Mouse (Mus musculus) kidney, adult 8-10 months (tissue): ENCODE results near the gene Gpr176.

ENCODE experiments used
- DNase-seq, 2 experiments: peaks; one replicate each; pipeline ENCODE4 v3.0.0; 2022

Gpr176 gene

GRCm38 (mm10) chr2:118372901-118373571, at the start of gene Gpr176:
Gene Gpr176, minus strand, starts transcription at chr2:118373419.
- DNase-seq, result peak in 1 of 2 experiments; percentile 3

- peak; percentile 8 to 19 for DNase-seq
Observed at GRCm38 (mm10) chr2:118422385-118422784, 49.2 kb upstream of the Gpr176 start.

GRCm38 (mm10) chr2:118421951-118422350, 48.7 kb upstream of the Gpr176 start:
- DNase-seq, result no peak

- no peak for DNase-seq
Observed at GRCm38 (mm10) chr2:118418076-118418475, 44.9 kb upstream of the Gpr176 start.

DNA sequence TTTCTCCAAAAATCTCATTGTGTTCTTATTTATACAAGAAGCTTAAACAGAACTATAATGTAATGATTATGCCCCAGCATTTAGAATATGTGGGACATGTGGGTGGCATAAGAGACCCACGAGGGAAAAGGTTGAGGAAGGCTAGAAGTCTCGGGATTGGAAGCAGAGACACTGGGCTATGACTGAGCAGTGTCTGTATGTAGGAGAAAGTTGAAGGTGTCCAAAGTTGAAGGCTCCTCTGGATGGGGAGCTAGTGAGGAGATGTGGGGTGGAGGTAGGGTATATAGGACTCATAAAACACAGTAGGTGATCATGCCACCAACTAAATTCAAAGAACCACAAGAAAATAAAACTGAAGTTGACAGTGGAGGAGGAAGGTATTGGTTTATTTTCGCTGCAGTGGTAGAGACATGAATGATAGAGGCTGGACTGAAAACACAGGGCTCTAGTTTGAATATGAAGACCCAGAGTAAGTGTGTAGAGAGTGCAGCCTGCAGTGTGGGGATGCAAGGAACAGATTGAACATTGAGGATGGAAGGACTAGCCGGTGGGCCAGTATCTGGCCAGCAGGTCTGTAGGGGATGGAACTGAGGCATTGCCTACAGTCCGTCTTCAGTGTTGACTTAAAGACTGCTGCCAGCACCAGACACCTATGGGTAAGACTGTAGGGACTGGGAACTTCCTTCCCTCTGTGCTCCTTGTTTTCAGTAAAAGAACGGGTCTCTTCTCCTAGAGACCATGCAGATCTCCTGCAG, 42.6 kb upstream of the Gpr176 start:
- DNase-seq, result no peak

DNA sequence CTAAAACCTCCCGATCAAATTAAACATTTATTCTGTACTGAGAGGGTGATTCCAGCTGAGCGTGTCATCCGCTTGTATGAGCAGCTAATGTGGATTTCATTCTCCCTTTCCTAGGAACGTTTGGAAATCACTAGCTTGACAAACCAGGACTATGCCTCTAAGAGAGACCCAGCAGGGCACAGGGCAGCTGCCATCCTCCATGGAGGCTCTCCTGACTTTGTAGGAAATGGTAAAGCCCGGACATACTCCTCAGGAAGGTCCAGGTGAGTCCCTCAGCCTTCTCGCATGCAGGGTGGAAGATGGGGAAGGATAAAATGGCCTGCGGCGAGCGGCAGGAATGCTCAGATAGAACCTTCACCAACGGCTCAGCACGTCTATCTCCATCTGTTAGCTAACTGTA, 39.6 kb upstream of the Gpr176 start:
- no peak for DNase-seq

- DNase-seq, result no peak
Observed at GRCm38 (mm10) chr2:118408336-118408895, 35.2 kb upstream of the Gpr176 start.

- DNase-seq, result no peak
Observed at GRCm38 (mm10) chr2:118406811-118407210, 33.6 kb upstream of the Gpr176 start.

- no peak for DNase-seq
Observed at GRCm38 (mm10) chr2:118405568-118405967, 32.3 kb upstream of the Gpr176 start.

DNA sequence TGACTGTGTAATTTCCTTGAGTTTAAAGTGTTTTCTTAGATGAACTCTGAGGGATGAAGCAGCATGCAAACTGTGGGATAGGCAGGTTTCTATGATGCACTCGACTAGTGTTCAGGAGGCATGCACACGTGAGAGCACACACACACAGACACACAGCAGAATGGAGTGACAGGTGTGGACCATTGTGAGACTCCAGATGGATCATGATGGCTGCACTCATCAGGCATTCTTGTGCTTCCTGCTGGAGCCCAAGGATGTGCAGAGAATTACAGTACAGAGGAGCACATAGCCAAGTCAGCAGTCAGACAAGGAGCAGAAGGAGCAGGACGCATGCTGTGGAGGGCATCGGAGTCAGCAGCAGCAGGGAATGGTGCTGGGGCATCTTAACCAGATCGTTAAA, 31.1 kb upstream of the Gpr176 start:
- no peak for DNase-seq

DNA sequence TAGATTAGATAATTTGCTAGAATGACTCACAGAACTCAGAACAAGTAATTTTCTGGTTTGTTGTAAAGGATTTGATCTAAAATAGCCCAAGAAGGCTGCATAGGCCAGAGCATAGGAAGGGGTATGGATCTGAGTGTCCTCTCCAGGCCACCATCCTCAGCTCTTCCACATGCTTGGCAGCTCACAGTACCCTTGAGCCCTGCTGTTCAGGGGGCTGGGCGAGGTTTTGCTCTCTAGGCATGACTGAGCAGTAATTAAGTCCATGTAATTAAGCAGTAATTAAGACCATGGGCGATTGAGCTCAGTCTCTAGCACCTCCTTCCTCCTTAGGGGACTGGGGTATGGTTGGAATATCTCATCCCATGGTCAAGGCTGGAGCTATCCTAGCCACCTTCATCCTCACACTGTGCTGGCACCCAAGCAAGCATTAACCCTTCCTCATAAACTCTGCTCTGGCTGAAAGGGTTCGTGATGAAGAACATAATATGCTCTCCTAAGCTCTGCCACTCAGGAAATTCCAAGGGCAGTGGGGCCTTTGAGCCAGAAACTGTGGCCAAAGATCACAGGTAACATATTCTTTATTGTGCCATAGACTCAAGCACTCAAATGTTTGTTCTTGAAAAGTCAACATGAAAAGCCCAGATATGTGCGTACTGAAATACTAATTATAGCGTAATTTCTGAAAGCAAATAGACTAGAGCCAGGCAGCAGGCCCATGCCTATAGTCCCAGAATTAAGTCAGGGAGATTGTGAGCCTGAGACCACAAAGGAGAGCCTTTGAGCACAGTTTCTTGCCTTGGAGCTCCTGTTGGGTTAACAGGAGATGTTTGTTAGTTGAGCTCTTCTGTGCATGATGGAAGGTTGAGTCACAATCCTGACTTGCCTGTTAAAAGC, 28.9 kb upstream of the Gpr176 start:
- no peak for DNase-seq

GRCm38 (mm10) chr2:118399751-118400150, 26.5 kb upstream of the Gpr176 start:
- DNase-seq, result peak in 1 of 2 experiments; percentile 18

DNA sequence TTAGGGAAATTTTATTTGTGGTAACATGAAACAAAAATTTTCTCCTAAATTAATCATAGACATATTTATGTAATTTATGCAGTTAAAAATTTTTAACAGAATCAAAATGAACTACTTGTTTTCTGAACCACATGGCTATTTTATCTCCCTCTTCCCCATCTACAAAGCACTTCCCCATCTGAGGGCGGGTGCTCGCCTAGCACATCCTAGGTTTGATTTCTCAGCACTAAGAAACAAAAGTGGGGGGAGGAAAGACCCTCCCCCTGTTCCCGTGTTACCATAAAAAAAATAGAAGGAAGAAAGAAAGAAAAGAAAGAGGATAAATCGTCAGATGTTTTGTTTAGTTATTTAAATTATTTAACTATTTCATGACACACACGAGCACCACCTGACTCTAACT, 18.0 kb upstream of the Gpr176 start:
- DNase-seq, result no peak

DNA sequence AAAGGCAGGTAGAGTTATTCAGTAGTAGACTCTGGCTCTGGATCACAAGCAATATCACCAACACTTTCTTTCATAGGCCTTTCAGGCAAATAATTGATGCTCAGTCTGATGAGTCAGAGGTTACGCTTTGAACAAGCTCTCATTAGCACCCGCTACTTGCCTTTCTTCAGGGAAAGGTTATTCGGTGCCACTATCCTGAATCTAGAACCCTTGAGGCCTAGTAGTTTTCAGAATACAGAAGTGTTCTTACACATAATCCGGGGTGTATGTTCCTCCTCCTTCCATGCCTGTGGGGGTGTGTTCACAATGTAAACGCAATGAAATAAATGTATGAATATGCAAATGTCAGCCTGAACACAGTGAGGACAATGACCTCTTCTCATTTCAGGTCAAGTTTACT, 16.9 kb upstream of the Gpr176 start:
- DNase-seq, result no peak

GRCm38 (mm10) chr2:118389569-118389968, 16.4 kb upstream of the Gpr176 start:
- DNase-seq, result no peak

- DNase-seq, result peak; percentile 100
Observed at GRCm38 (mm10) chr2:118388341-118389335, 15.4 kb upstream of the Gpr176 start, which contains the start of gene Eif2ak4. Gene Eif2ak4, plus strand, starts transcription at chr2:118388618.

- DNase-seq, result no peak
Observed at GRCm38 (mm10) chr2:118383387-118383786, 10.2 kb upstream of the Gpr176 start.

GRCm38 (mm10) chr2:118379756-118380155, 6.5 kb upstream of the Gpr176 start:
- no peak for DNase-seq

- DNase-seq, result no peak
Observed at GRCm38 (mm10) chr2:118375931-118376330, 2.7 kb upstream of the Gpr176 start.

DNA sequence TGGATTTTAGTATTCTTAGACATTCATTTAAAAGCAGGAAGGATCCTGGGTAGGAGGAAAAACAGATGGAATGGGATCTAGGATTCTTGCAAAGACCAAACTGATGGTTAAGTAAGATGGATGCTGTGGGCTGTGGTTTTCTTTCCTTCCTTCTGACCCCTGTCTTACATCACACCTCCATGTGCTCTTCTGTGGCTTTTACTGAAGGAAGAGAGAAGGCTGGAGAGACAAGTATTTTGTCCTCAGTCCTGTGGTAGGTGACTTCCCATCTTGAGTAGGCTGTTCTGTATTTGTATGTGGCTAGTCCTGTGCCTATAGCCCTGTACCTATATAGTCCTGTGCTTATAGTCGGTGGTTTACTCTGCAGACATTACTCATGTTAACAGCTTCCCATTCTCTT, 2.3 kb upstream of the Gpr176 start:
- DNase-seq, result no peak

- DNase-seq, result peak; percentile 32 to 46
Observed at GRCm38 (mm10) chr2:118373572-118374279, 507 bp upstream of the Gpr176 start.
